Mouse (Mus musculus) lung, adult 2 months (tissue): ENCODE data around the gene Col8a2. TPM values are rescaled to one million over a fixed set of nuclear protein-coding genes. Genes with fewer than 3 reads are reported as not detected.
A peak's percentile ranks its signal among the peaks of the same experiment; 100 is the strongest.

Experiments used
- DNase-seq: peaks from one replicate; pipeline ENCODE4 v3.0.0; 2022
- H3K4me1 ChIP-seq: fragments of 200-500 bp; 2 replicates; pipeline ENCODE4 v1.6.1; 2011; ENCODE audit warnings: low read length; ENCODE audit not compliant: control insufficient read depth, insufficient read depth
- H3K4me3 ChIP-seq: fragments of 200-500 bp; replicated peaks from 2 replicates; pipeline ENCODE3; 2011; ENCODE audit warnings: low read depth, mild to moderate bottlenecking, control low read depth, low read length; ENCODE audit errors: extremely low read depth
- CTCF ChIP-seq: fragments of 200-500 bp; IDR thresholded peaks from 2 replicates; pipeline ENCODE4 v1.5.1; 2011; ENCODE audit warnings: mild to moderate bottlenecking, low read length, control low read depth; ENCODE audit not compliant: insufficient read depth
- POLR2A ChIP-seq: fragments of 200-500 bp; IDR thresholded peaks from 2 replicates; pipeline ENCODE4 v1.6.1; 2011; ENCODE audit warnings: low read depth, mild to moderate bottlenecking, control low read depth, low read length, borderline replicate concordance; ENCODE audit errors: extremely low read depth
- WGBS: fragments of 180-500 bp; shearing (Covaris S2); methylation state at CpG from one replicate; pipeline ENCODE4 v1.1.7; 2018; 5-methylcytosine and 5-hydroxymethylcytosine counted together
- polyA plus RNA-seq: library from polyadenylated mRNA; depleted of rRNA; stranded (reverse); fragments of >200 nt; gene quantifications from 2 replicates; pipeline ENCODE4 v1.2.3, GENCODE M21; 2012; rRNA removed

The Col8a2 gene
- polyA plus RNA-seq, 1 experiment, result 4.4 TPM

DNA sequence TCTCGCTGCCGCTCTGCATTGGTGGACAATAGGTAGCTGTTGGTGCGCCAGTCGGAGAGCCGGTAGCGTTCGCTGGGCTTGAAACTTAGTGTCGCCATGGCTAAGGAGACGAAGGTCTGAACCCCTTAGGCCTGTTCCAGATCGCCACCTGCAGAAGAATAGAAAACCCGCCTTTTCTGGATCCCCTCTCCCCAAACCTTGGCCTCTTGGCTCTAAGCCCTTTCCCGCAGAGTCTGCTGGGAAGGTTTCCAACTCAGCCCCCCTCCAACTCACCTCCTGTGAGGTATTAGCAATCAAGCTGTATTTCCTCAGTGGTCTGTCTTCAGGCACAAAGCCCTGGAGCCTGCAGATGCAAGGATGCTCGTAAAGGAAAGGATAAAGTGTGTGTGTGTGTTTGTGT, 38.3 kb downstream of the Col8a2 start:
- 54% methylated on average over 13 of the region's 13 CpGs for WGBS
- TF ChIP-seq CTCF, result no peak
- no peak for TF ChIP-seq POLR2A
- Histone ChIP-seq H3K4me1 (peaks cover 4% of the 10 kb centered on the region; the same call in 1 of the 2 replicates), H3K4me3 (no peak overlapping the region)
- no peak for DNase-seq

DNA sequence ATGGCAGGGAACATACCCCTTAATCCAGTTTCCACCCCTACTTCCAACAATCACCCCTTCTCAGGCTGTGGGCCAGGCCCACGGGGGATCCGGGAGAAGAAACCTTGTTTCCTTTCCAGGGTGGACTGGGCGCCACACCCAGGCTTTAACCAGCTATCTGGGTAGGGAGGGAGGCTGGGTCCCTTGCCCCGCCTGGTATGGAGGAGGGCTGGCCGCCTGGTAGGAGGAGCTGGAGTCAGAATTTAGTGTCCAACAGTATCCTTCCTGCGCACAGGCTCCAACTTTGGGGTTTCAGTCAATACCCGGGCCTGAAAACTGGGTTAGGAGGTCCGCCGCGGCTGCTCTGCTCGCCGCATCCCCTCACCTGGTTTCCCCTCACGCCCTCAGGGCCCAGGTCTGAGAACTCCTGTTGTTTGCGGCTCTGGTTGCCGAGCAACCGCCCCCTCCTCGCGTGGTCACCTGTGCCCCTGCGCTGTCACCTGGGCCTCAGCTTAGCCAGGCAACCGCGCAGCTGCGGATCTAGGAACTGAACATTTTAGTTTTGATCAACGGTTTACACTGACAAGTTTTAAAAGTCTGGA, 38.8 kb downstream of the Col8a2 start, which contains the start of gene Tekt2:
TSS of gene Tekt2 (minus strand) at position 408 of the 581 bp plus-strand sequence.
- no peak for DNase-seq
- WGBS, result 20% methylated on average over 23 of the region's 23 CpGs
- no peak for TF ChIP-seq CTCF
- TF ChIP-seq POLR2A, result no peak
- Histone ChIP-seq H3K4me1 (peaks cover 4% of the 10 kb centered on the region; the same call in 1 of the 2 replicates), H3K4me3 (peak within 1 kb of the TSS; percentile 10)

DNA sequence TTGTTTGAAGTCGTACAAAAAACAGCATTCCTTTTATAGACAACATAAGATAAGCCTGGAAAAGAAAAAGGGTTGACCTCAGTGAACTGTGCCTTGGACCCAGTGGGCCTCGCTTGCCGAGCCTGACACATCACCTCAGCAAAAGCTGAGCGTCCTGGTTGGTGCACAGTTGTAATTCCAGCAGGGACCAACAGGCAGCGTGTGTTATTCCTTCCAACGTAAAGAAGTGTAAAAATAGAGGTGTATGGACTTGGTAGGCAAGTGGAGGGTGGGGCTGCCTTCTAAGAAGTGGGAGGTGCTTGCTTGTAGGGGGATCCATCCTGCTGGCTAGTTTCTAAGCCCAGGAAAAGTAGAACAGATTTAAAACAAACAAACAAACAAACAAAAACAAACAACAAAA, 39.4 kb downstream of the Col8a2 start:
- WGBS, result 39% methylated on average over 6 of the region's 6 CpGs

DNA sequence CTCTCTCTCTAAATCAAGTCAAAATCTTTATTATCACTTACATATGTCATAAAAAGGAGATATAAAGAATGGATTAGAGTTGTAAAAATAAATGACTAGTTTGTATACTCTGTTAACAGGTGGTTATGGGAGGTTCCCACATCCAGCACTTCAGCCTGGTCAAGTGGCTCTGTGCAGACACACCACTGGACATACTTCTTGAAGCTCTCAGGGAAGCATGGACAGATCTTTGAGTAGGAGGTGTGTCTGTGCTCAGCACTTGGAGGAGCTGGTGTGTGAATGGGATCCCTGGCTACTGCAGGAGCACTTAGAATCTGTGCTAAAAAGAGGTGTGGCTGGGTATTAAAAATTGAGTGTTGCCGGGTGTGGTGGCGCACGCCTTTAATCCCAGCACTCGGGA, 43.7 kb downstream of the Col8a2 start:
- no peaks in the 10 kb centered on the region for H3K4me1 ChIP-seq
- no peak overlapping the region for H3K4me3 ChIP-seq
- TF ChIP-seq CTCF, result no peak
- TF ChIP-seq POLR2A, result no peak
- 80% methylated on average over 4 of the region's 4 CpGs for WGBS
- no peak for DNase-seq

More for the DNA sequence above, 39.4 kb downstream of the Col8a2 start:
- H3K4me3 ChIP-seq, result no peak overlapping the region
- 0 out of 2 replicates have a peak, but pooled peaks cover under 1% of the 10 kb centered on the region for H3K4me1 ChIP-seq
- DNase-seq, result no peak
- TF ChIP-seq CTCF, result no peak
- no peak for TF ChIP-seq POLR2A

DNA sequence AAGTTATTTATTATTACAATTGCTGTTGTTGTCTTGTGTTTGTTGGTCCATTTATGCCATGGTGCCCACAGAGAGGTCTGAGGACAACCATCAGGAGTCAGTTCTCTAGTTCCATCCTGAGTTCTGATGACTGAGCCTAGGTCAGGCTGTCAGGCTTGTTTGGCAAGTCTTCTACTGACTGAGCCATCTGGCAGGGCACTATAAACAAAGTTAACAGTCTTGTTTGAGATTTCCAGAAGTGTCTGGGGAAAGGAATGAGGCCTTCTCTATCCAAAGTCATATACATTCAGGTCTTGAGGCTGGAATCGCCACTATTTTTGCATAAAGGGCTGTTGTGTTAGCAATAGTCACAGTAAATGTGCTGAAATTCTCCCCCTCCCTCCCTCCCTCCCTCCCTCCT, 45.2 kb downstream of the Col8a2 start:
- 46% methylated on average over 1 of the region's 1 CpGs for WGBS
- no peak overlapping the region for H3K4me3 ChIP-seq
- peaks cover 2% of the 10 kb centered on the region; the same call in 1 of the 2 replicates for H3K4me1 ChIP-seq
- TF ChIP-seq CTCF (no peak), POLR2A (no peak)
- no peak for DNase-seq

DNA sequence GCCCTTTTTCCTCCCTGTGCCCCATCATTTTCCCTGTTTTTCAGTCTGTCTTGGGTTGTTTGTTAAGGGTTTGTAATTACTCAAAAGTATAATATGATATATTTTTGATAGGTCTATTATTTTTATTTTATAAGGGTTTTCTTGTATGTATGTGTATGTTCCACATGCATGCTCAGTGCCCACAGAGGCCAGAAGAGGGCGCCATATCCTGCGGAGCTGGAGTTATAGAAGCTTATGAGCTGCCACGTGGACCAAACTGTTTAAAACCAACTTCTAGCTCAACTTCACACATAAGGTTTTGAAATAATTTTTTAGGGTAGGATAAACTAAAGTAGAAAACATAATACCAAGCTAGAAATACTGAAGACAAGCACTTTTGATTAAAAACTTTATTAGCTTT, 45.8 kb downstream of the Col8a2 start:
- no peak for DNase-seq
- WGBS, result 65% methylated on average over 3 of the region's 3 CpGs
- no peak for TF ChIP-seq POLR2A
- peak; percentile 36; the same call in 1 of the 2 replicates for TF ChIP-seq CTCF
- H3K4me3 ChIP-seq, result no peak overlapping the region
- H3K4me1 ChIP-seq, result peaks cover 2% of the 10 kb centered on the region; the same call in 1 of the 2 replicates

DNA sequence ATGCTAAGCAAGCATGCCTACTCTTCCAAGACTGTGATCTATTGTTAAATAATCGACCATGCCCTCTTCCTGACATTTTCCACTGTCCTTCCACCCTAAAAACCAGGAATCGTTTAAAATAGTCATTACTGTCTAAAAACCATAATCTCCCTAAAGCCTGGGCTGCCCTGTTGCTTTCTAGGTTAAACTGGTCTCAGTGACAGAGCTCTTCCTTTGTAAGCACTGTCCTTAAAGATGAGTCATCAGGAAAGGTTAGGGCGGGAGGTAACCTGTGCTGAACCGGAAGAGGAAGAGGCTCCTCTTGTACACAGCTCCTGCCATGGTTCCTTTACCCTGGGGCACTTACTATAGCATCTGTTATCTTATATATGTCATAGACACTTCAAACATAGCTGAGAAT, 52.9 kb downstream of the Col8a2 start:
- WGBS, result 37% methylated on average over 4 of the region's 4 CpGs
- Histone ChIP-seq H3K4me3 (no peak overlapping the region), H3K4me1 (peaks cover 2% of the 10 kb centered on the region; the same call in 1 of the 2 replicates)
- DNase-seq, result no peak
- TF ChIP-seq CTCF (no peak), POLR2A (no peak)

DNA sequence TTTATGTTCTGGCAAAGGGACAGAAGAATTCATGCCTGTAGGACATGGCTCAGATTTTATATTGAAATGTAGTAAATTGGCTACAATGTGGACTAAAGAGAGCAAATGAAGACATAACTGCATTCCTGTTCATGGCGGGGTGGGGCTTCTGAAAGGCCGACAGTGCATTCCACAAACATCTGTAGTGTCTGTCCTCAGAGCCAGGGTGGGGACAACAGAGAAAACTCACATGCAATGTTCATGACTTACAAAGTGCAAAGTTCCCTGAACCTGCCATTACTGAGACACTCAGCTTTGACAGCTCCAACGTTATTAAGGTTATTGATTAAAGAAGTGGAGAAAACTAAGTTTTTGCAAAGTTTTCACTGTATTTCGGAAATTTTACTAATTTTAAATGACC, 56.9 kb downstream of the Col8a2 start:
- WGBS, result 51% methylated on average over 4 of the region's 4 CpGs
- TF ChIP-seq CTCF, result no peak
- TF ChIP-seq POLR2A, result no peak
- no peak for DNase-seq
- Histone ChIP-seq H3K4me1 (no peaks in the 10 kb centered on the region; the same call in 1 of the 2 replicates), H3K4me3 (no peak overlapping the region)

DNA sequence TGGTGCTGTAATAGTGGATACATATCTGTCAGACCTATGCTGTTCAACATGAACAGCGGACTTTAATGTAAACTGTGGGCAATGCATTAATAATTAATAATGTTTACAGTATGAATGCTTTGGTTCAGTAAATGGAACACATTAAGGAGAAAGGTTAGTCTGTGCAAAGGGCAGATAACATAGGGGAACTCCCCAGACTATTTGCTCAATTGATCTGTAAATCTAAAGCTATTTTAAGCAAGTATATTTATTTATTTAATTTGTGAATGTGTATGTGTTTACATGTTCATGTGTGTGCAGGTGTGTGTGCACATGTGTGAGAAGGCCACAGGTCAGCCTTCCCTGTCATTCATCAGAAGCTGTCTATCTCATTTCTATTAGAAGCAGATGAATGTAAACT, 73.5 kb downstream of the Col8a2 start:
- H3K4me3 ChIP-seq, result no peak overlapping the region
- no peak for DNase-seq
- 95% methylated on average over 1 of the region's 1 CpGs for WGBS
- TF ChIP-seq POLR2A (no peak), CTCF (no peak)
- H3K4me1 ChIP-seq, result no peaks in the 10 kb centered on the region

Other genes with a start within 250 kb of the Col8a2 start
- 48.6 and 49.8 TPM in 2 replicates for gene Mrps15, start 239.9 kb upstream of the Col8a2 start, polyA plus RNA-seq
- gene Oscp1, start 228.2 kb upstream of the Col8a2 start, polyA plus RNA-seq, result 2.8 and 4.5 TPM in 2 replicates
- gene Lsm10, start 190.2 kb upstream of the Col8a2 start, polyA plus RNA-seq, result 30.2 and 34.8 TPM in 2 replicates
- 38.0 and 41.1 TPM in 2 replicates for gene Stk40, start 182.8 kb upstream of the Col8a2 start, polyA plus RNA-seq
- 221 and 295 TPM in 2 replicates for gene Eva1b, start 139.0 kb upstream of the Col8a2 start, polyA plus RNA-seq
- 6.2 and 7.5 TPM in 2 replicates for gene Sh3d21, start 123.3 kb upstream of the Col8a2 start, polyA plus RNA-seq
- 40.0 and 62.8 TPM in 2 replicates for gene Thrap3, start 84.0 kb upstream of the Col8a2 start, polyA plus RNA-seq
- 153 and 194 TPM in 2 replicates for gene Map7d1, start 30.4 kb upstream of the Col8a2 start, polyA plus RNA-seq
- 31.7 and 51.1 TPM in 2 replicates for gene Trappc3, start 24.5 kb upstream of the Col8a2 start, polyA plus RNA-seq
- gene Adprhl2, start 34.9 kb downstream of the Col8a2 start, polyA plus RNA-seq, result 42.2 and 49.0 TPM in 2 replicates
- 12.9 and 18.6 TPM in 2 replicates for gene Tekt2, start 38.9 kb downstream of the Col8a2 start, polyA plus RNA-seq
- gene Ago3, start 142.8 kb downstream of the Col8a2 start, polyA plus RNA-seq, result 17.6 and 23.4 TPM in 2 replicates
- gene Ago1, start 181.8 kb downstream of the Col8a2 start, polyA plus RNA-seq, result 28.5 and 35.0 TPM in 2 replicates
- gene Ago4, start 246.7 kb downstream of the Col8a2 start, polyA plus RNA-seq, result 2.9 and 4.2 TPM in 2 replicates